Mouse (Mus musculus): ENCODE measurements around the gene Srpk1. TPM values are rescaled to one million over a fixed set of nuclear protein-coding genes. Genes with fewer than 3 reads are reported as not detected.

Srpk1 gene
- polyA plus RNA-seq, 1 experiment from 2014 or later = 60.6 TPM

GRCm38 (mm10) chr17:28572521-28572920 is 50.0 kb downstream of the Srpk1 start:
- Histone ChIP-seq H3K27me3 (ENCODE audit: control insufficient read depth, insufficient read depth, low read length) (peaks cover 9% of the 10 kb centered on the region; the same call in 1 of the 2 replicates), H3K36me3 (ENCODE audit: control insufficient read depth, insufficient read depth, low read length) (no peaks in the 10 kb centered on the region), H3K4me1 (ENCODE audit: control insufficient read depth in 2 of 2, insufficient read depth in 2 of 2, low read length in 2 of 2) (peaks cover 3 to 7% of the 10 kb centered on the region in 2 experiments), H3K27ac (replicated peaks in 1 of 2; ENCODE audit: control insufficient read depth in 1 of 2, insufficient read depth in 1 of 2, low read depth in 2 of 2, low read length in 2 of 2) (no peak overlapping the region), H3K4me3 (ENCODE audit: control insufficient read depth in 1 of 2, insufficient read depth in 1 of 2, low read depth in 1 of 2, low read length in 2 of 2) (no peak overlapping the region), H3K9ac (ENCODE audit: low read length) (no peak overlapping the region), H3K4me2 (ENCODE audit: low read length) (no peak overlapping the region), H3K9me3 (ENCODE audit: control insufficient read depth, low read length) (no peaks in the 10 kb centered on the region)
- 68% methylated on average over 7 of the region's 7 CpGs for WGBS
- ATAC-seq (ENCODE audit: insufficient number of reproducible peaks, insufficient read depth, low FRiP score, low read depth) = no peak

- ATAC-seq (ENCODE audit: insufficient number of reproducible peaks, insufficient read depth, low FRiP score, low read depth) = no peak
- Histone ChIP-seq H3K9me3 (ENCODE audit: control insufficient read depth, low read length) (no peaks in the 10 kb centered on the region), H3K4me3 (ENCODE audit: control insufficient read depth in 1 of 2, insufficient read depth in 1 of 2, low read depth in 1 of 2, low read length in 2 of 2) (no peak overlapping the region), H3K27me3 (ENCODE audit: control insufficient read depth, insufficient read depth, low read length) (peaks cover 9% of the 10 kb centered on the region; the same call in 1 of the 2 replicates), H3K27ac (replicated peaks in 1 of 2; ENCODE audit: control insufficient read depth in 1 of 2, insufficient read depth in 1 of 2, low read depth in 2 of 2, low read length in 2 of 2) (no peak overlapping the region), H3K36me3 (ENCODE audit: control insufficient read depth, insufficient read depth, low read length) (no peaks in the 10 kb centered on the region), H3K4me2 (ENCODE audit: low read length) (no peak overlapping the region), H3K9ac (ENCODE audit: low read length) (no peak overlapping the region), H3K4me1 (ENCODE audit: control insufficient read depth in 2 of 2, insufficient read depth in 2 of 2, low read length in 2 of 2) (peaks cover 3 to 7% of the 10 kb centered on the region in 2 experiments)
- 66% methylated on average over 3 of the region's 3 CpGs for WGBS
Observed at GRCm38 (mm10) chr17:28571868-28572267, 50.6 kb downstream of the Srpk1 start.

- Histone ChIP-seq H3K9ac (ENCODE audit: low read length) (no peak overlapping the region), H3K9me3 (ENCODE audit: control insufficient read depth, low read length) (no peaks in the 10 kb centered on the region), H3K36me3 (ENCODE audit: control insufficient read depth, insufficient read depth, low read length) (no peaks in the 10 kb centered on the region), H3K4me1 (ENCODE audit: control insufficient read depth in 2 of 2, insufficient read depth in 2 of 2, low read length in 2 of 2) (no peaks in the 10 kb centered on the region), H3K27ac (replicated peaks in 1 of 2; ENCODE audit: control insufficient read depth in 1 of 2, insufficient read depth in 1 of 2, low read depth in 2 of 2, low read length in 2 of 2) (no peak overlapping the region), H3K4me3 (ENCODE audit: control insufficient read depth in 1 of 2, insufficient read depth in 1 of 2, low read depth in 1 of 2, low read length in 2 of 2) (no peak overlapping the region), H3K27me3 (ENCODE audit: control insufficient read depth, insufficient read depth, low read length) (no peaks in the 10 kb centered on the region), H3K4me2 (ENCODE audit: low read length) (no peak overlapping the region)
- 41% methylated on average over 3 of the region's 3 CpGs for WGBS
- no peak for ATAC-seq (ENCODE audit: insufficient number of reproducible peaks, insufficient read depth, low FRiP score, low read depth)
Observed at GRCm38 (mm10) chr17:28567541-28567940, 55.0 kb downstream of the Srpk1 start.

GRCm38 (mm10) chr17:28565181-28565580 is 57.3 kb downstream of the Srpk1 start:
- Histone ChIP-seq H3K9ac (ENCODE audit: low read length) (no peak overlapping the region), H3K27me3 (ENCODE audit: control insufficient read depth, insufficient read depth, low read length) (no peaks in the 10 kb centered on the region), H3K4me1 (ENCODE audit: control insufficient read depth in 2 of 2, insufficient read depth in 2 of 2, low read length in 2 of 2) (peaks cover 0 to 2% of the 10 kb centered on the region in 2 experiments; a peak in 1 of 4 replicates), H3K36me3 (ENCODE audit: control insufficient read depth, insufficient read depth, low read length) (no peaks in the 10 kb centered on the region), H3K27ac (replicated peaks in 1 of 2; ENCODE audit: control insufficient read depth in 1 of 2, insufficient read depth in 1 of 2, low read depth in 2 of 2, low read length in 2 of 2) (no peak overlapping the region), H3K4me2 (ENCODE audit: low read length) (no peak overlapping the region), H3K9me3 (ENCODE audit: control insufficient read depth, low read length) (no peaks in the 10 kb centered on the region), H3K4me3 (ENCODE audit: control insufficient read depth in 1 of 2, insufficient read depth in 1 of 2, low read depth in 1 of 2, low read length in 2 of 2) (no peak overlapping the region)
- ATAC-seq (ENCODE audit: insufficient number of reproducible peaks, insufficient read depth, low FRiP score, low read depth) = no peak

GRCm38 (mm10) chr17:28561613-28562012 is 60.9 kb downstream of the Srpk1 start:
- H3K4me3 ChIP-seq (ENCODE audit: control insufficient read depth in 1 of 2, insufficient read depth in 1 of 2, low read depth in 1 of 2, low read length in 2 of 2) = no peak overlapping the region
- no peaks in the 10 kb centered on the region for H3K36me3 ChIP-seq (ENCODE audit: control insufficient read depth, insufficient read depth, low read length)
- H3K27me3 ChIP-seq (ENCODE audit: control insufficient read depth, insufficient read depth, low read length) = no peaks in the 10 kb centered on the region
- H3K9ac ChIP-seq (ENCODE audit: low read length) = no peak overlapping the region
- peaks cover 0 to 2% of the 10 kb centered on the region in 2 experiments; a peak in 1 of 4 replicates for H3K4me1 ChIP-seq (ENCODE audit: control insufficient read depth in 2 of 2, insufficient read depth in 2 of 2, low read length in 2 of 2)
- H3K4me2 ChIP-seq (ENCODE audit: low read length) = no peak overlapping the region
- no peaks in the 10 kb centered on the region for H3K9me3 ChIP-seq (ENCODE audit: control insufficient read depth, low read length)
- 54% methylated on average over 7 of the region's 7 CpGs for WGBS
- no peak for ATAC-seq (ENCODE audit: insufficient number of reproducible peaks, insufficient read depth, low FRiP score, low read depth)
- H3K27ac ChIP-seq (replicated peaks in 1 of 2; ENCODE audit: control insufficient read depth in 1 of 2, insufficient read depth in 1 of 2, low read depth in 2 of 2, low read length in 2 of 2) = no peak overlapping the region

- H3K27ac ChIP-seq (replicated peaks in 1 of 2; ENCODE audit: control insufficient read depth in 1 of 2, insufficient read depth in 1 of 2, low read depth in 2 of 2, low read length in 2 of 2) = no peak within 1 kb of the TSS
- H3K4me2 ChIP-seq (ENCODE audit: low read length) = no peak within 1 kb of the TSS
- 53% methylated on average over 4 of the region's 4 CpGs for WGBS
Observed at GRCm38 (mm10) chr17:28560598-28560997, 61.9 kb downstream of the Srpk1 start, which contains the start of gene Clps. TSS of gene Clps (minus strand) at chr17:28560766.

GRCm38 (mm10) chr17:28557772-28558171 is 64.7 kb downstream of the Srpk1 start:
- Histone ChIP-seq H3K9me3 (ENCODE audit: control insufficient read depth, low read length) (no peaks in the 10 kb centered on the region), H3K4me3 (ENCODE audit: control insufficient read depth in 1 of 2, insufficient read depth in 1 of 2, low read depth in 1 of 2, low read length in 2 of 2) (no peak overlapping the region), H3K27ac (replicated peaks in 1 of 2; ENCODE audit: control insufficient read depth in 1 of 2, insufficient read depth in 1 of 2, low read depth in 2 of 2, low read length in 2 of 2) (no peak overlapping the region), H3K36me3 (ENCODE audit: control insufficient read depth, insufficient read depth, low read length) (no peaks in the 10 kb centered on the region), H3K27me3 (ENCODE audit: control insufficient read depth, insufficient read depth, low read length) (no peaks in the 10 kb centered on the region), H3K4me1 (ENCODE audit: control insufficient read depth in 2 of 2, insufficient read depth in 2 of 2, low read length in 2 of 2) (peaks cover 0 to 2% of the 10 kb centered on the region in 2 experiments; a peak in 1 of 4 replicates), H3K4me2 (ENCODE audit: low read length) (no peak overlapping the region), H3K9ac (ENCODE audit: low read length) (no peak overlapping the region)
- WGBS = 67% methylated on average over 6 of the region's 6 CpGs
- no peak for ATAC-seq (ENCODE audit: insufficient number of reproducible peaks, insufficient read depth, low FRiP score, low read depth)

More at GRCm38 (mm10) chr17:28560598-28560997, 61.9 kb downstream of the Srpk1 start, which contains the start of gene Clps:
- H3K9me3 ChIP-seq (ENCODE audit: control insufficient read depth, low read length) = no peaks in the 10 kb centered on the region
- no peak within 1 kb of the TSS for H3K4me3 ChIP-seq (ENCODE audit: control insufficient read depth in 1 of 2, insufficient read depth in 1 of 2, low read depth in 1 of 2, low read length in 2 of 2)
- ATAC-seq (ENCODE audit: insufficient number of reproducible peaks, insufficient read depth, low FRiP score, low read depth) = no peak
- no peaks in the 10 kb centered on the region for H3K36me3 ChIP-seq (ENCODE audit: control insufficient read depth, insufficient read depth, low read length)
- peaks cover 0 to 2% of the 10 kb centered on the region in 2 experiments; a peak in 1 of 4 replicates for H3K4me1 ChIP-seq (ENCODE audit: control insufficient read depth in 2 of 2, insufficient read depth in 2 of 2, low read length in 2 of 2)
- no peaks in the 10 kb centered on the region for H3K27me3 ChIP-seq (ENCODE audit: control insufficient read depth, insufficient read depth, low read length)
- H3K9ac ChIP-seq (ENCODE audit: low read length) = no peak within 1 kb of the TSS

Data from heart, embryonic 14.5 days (tissue).